Mouse (Mus musculus) macrophage (primary cell): ENCODE results near the gene Opn1sw. TPM values are rescaled to one million over a fixed set of nuclear protein-coding genes. Genes with fewer than 3 reads are reported as not detected.

Experiments used
- H3K27ac ChIP-seq: fragments of 350-480 bp; formaldehyde crosslinking; 2 replicates; pipeline ENCODE4 v1.9.0; 2021
- H3K36me3 ChIP-seq: fragments of 350-480 bp; formaldehyde crosslinking; 2 replicates; pipeline ENCODE4 v1.9.0; 2021; ENCODE audit errors: inconsistent target
- H3K4me3 ChIP-seq: fragments of 350-480 bp; formaldehyde crosslinking; 2 replicates; pipeline ENCODE4 v1.9.0; 2021; ENCODE audit errors: inconsistent target
- H3K79me2 ChIP-seq: fragments of 350-480 bp; formaldehyde crosslinking; 2 replicates; pipeline ENCODE4 v1.9.0; 2021; ENCODE audit errors: inconsistent target
- WGBS: methylation state at CpG from one replicate; pipeline ENCODE4 v1.1.7; 2026; ENCODE audit warnings: inconsistent platforms; ENCODE audit not compliant: missing documents; 5-methylcytosine and 5-hydroxymethylcytosine counted together
- polyA plus RNA-seq: library from polyadenylated mRNA; stranded (reverse); fragments of 250-400 nt; gene quantifications from 3 replicates; pipeline ENCODE4 v1.2.4, GENCODE M21; 2018; ENCODE audit warnings: inconsistent platforms

The Opn1sw gene
- polyA plus RNA-seq, 1 experiment from 2014 or later: not detected

DNA sequence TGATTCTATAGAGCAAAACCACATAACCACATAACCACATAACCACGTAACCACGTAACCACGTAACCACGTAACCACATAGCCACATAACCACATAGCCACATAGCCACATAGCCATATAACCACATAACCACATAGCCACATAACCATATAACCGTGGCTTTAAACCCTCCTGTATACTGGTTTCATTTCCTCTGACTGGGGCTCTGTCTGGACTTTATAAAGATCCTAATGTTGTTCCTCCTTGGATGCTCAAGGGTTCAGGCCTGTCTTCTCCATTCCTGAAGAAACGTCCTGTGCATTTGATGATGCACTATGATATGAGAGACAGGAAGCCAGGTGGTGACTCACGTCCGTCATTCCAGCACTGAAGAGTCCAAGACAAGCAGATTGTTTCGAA is 61.3 kb downstream of the Opn1sw start:
- H3K79me2 ChIP-seq: no peaks in the 10 kb centered on the region
- WGBS: 28% methylated on average over 9 of the region's 9 CpGs
- H3K36me3 ChIP-seq: no peaks in the 10 kb centered on the region
- no peak overlapping the region for H3K4me3 ChIP-seq
- no peak overlapping the region for H3K27ac ChIP-seq

Other genes with a start within 250 kb of the Opn1sw start
- gene Rbm28, start 223.5 kb downstream of the Opn1sw start, polyA plus RNA-seq: 22.8 to 29.6 TPM (median 25.3 TPM) in 3 replicates
- gene Prrt4, start 208.9 kb downstream of the Opn1sw start, polyA plus RNA-seq: not detected in 3 replicates
- 7.3 to 22.6 TPM (median 9.2 TPM) in 3 replicates for gene Impdh1, start 172.1 kb downstream of the Opn1sw start, polyA plus RNA-seq
- gene Hilpda, start 116.0 kb downstream of the Opn1sw start, polyA plus RNA-seq: 5.8 to 22.2 TPM (median 7.5 TPM) in 3 replicates
- not detected in 3 replicates for gene Fam71f2, start 108.9 kb downstream of the Opn1sw start, polyA plus RNA-seq
- gene Fam71f1, start 69.3 kb downstream of the Opn1sw start, polyA plus RNA-seq: not detected in 3 replicates
- 51.7 to 126 TPM (median 107 TPM) in 3 replicates for gene Calu, start 40.4 kb downstream of the Opn1sw start, polyA plus RNA-seq
- not detected in 3 replicates for gene Ccdc136, start 7.8 kb upstream of the Opn1sw start, polyA plus RNA-seq
- not detected in 3 replicates for gene Flnc, start 44.8 kb upstream of the Opn1sw start, polyA plus RNA-seq
- gene Atp6v1f, start 79.2 kb upstream of the Opn1sw start, polyA plus RNA-seq: 222 to 392 TPM (median 370 TPM) in 3 replicates
- not detected in 3 replicates for gene Atp6v1fnb, start 83.0 kb upstream of the Opn1sw start, polyA plus RNA-seq
- gene Kcp, start 119.5 kb upstream of the Opn1sw start, polyA plus RNA-seq: 0.28 TPM in 1 of 3 replicates, not detected in the others
- 132 to 204 TPM (median 202 TPM) in 3 replicates for gene Irf5, start 138.2 kb upstream of the Opn1sw start, polyA plus RNA-seq
- gene Tnpo3, start 221.4 kb upstream of the Opn1sw start, polyA plus RNA-seq: 34.8 to 52.7 TPM (median 51.8 TPM) in 3 replicates